Mouse (Mus musculus) spleen, adult 2 months (tissue): ENCODE measurements around the gene Scfd2.

Source experiments
- CTCF ChIP-seq: fragments of 200-500 bp; IDR thresholded peaks from 2 replicates; pipeline ENCODE4 v1.5.1; 2011; ENCODE audit warnings: mild to moderate bottlenecking, inconsistent platforms; ENCODE audit not compliant: insufficient read depth, insufficient read length, insufficient replicate concordance; ENCODE audit errors: extremely low read depth
- POLR2A ChIP-seq: fragments of 200-500 bp; IDR thresholded peaks from 2 replicates; pipeline ENCODE4 v1.6.1; 2011; ENCODE audit warnings: low read depth, low read length, inconsistent platforms

DNA sequence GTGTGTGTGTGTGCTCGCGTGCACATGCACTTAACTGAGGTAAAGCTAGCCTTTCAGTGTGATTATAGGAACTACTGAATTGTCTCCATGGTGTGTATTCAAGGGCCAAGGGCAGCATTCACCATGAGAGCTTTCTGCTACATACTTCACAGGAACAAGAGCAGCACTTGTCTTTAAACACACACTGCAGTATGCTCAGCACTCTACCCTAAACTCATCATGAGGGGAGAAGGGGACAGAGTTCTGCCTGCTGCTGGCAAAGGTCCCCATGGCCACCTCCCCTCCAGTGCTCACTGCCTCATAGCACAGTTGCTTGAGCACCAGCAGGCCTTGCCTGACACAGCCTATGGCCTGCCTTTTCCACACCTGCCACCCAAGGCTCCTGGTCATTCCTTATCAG is 230.1 kb downstream of the Scfd2 start:
- TF ChIP-seq POLR2A (no peak), CTCF (no peak)
